Mouse (Mus musculus): Measurements from ENCODE around the gene Lpp.
"Not testable (repeated sequence)": the region's sequence is repeated elsewhere in the genome, so short reads cannot be mapped to it uniquely, and the experiment has no call there.

Lpp gene

DNA sequence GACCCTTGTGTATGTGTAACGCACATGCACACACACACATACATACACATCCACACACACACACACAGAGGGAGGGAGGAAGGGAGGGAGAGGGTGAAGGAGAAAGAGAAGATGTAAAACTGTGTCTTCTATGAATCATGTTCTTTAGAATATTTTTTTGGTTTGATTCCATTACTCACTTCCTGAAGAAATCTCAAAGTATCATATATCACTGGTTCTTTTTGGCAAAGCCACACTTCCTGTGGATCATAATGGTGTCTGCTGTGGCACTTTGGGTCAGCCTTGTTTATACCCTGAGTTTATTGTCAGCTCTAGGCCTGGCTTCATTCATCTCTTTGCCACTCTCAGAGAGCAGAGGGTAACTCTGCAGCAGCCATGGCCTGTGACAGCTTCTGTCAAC is 584.5 kb downstream of the Lpp start:
- no peak for DNase-seq (ENCODE audit: low read depth, low spot score)

DNA sequence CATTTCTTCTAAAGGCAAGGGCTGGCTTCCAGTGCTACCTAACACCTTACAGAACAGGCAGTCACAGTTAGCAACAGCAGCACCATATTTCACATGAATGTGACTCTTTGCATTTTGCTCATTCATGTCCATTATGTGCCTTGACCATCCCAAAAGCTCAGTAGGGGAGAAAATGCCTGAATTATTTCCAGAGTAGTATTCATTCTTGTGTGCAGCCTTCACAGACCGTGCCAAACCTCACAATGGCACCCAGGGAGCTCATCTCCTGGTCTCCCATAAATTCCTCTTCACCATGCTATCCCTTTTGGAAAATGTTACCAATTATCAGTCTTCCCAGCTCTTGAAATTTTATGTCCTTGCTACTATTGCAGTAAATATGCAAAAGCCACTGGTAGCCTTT is 584.9 kb downstream of the Lpp start:
- DNase-seq (ENCODE audit: low read depth, low spot score), result no peak

DNA sequence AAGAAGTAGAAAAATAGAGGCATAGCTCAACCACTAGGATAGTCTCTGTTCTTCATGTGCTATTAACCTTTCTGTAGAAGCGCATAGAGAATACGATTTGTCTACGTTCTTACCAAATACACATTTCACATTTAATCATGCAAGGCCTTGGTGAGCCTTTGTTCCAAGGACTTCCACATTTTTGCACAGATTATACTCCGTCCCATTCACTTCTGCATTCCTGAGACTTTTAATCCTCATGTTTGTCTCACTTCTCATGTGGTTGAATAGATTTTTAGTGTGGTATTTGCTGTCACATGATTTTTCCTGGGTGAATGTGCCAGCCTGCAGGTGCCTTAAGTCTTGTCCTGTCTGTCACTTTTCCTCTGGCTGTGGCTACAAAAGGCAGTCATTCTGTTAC is 586.1 kb downstream of the Lpp start:
- DNase-seq (ENCODE audit: low read depth, low spot score), result no peak

DNA sequence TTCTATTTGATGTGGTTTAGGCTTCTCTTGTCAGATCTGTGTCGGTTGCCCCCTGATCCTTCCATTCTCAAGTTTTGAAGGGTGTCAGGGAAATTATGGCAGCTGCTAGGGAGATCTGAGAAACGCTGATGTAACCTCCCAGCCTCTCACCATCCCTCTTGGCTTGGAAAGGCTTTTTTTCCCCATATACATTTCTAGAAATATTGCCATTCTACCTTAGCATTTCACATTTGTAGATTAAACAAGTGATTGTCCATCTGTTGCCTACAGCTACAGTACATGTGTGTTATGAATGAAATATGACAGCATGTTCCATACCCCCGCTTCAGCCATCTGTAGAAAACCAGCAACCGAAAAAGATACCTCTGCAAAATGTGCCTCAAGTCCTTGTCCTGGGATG is 589.5 kb downstream of the Lpp start:
- DNase-seq (ENCODE audit: low read depth, low spot score), result no peak

DNA sequence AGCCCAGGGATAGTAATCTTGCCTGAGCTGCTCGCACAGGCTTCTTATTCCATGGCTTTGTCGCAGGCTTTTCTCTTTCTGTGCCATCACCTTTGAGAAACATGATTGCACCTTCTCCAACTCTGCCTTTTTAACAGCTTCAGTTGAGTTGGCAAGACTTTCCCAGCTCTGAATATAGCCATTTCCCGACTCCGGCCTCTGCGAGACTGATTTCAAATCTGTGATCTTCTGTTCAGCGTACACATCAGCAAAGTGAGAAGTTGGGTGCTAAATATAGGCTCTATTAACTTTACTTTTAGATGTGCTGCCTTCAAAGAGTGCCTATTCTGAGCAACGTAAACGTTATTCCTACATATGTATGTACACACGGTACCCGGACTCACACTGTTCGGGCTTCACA is 597.0 kb downstream of the Lpp start:
- DNase-seq (ENCODE audit: low read depth, low spot score), result no peak

DNA sequence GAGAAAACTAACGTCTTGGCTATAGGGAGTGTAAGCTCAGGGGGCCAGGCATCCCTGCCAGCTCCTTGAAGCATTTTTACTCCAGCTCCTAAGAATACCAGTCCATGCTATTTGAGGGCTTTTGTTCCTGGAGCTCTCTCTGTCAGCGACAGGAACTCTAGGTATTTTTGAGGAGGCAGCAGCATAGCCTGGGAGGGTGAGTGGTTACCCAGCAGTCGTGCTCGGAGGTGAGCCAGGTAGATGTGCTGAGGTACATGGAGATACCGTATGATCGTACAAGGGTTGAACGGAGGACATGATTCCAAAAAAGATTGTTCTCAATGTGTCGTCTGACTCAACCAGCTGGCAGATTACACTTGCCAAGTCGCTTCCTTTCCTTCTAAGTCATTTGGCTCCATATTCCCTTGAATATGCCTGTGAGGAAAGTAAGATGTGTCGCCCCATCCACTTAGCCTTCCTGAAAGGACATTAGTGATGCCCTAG is 597.8 kb downstream of the Lpp start:
- no peak for DNase-seq (ENCODE audit: low read depth, low spot score)

DNA sequence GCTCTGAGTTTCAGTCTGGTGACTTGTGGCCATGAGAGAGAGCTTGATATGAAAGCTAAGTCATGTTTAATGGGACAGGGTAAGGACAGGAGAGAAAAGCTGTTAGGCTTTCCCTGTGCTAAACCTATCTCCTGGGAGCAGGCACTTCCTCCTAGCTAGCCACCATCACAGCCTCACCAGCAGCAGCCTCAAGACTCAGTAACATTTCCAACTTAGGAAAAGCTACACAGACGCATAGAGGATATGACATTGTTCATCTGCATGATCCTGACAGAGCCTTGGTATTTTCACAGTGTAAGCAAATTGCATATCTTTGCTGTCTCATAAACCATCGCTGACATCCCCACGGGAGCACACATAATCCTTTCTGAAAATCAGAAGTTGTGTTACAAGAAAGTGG is 598.7 kb downstream of the Lpp start:
- no peak for DNase-seq (ENCODE audit: low read depth, low spot score)

DNA sequence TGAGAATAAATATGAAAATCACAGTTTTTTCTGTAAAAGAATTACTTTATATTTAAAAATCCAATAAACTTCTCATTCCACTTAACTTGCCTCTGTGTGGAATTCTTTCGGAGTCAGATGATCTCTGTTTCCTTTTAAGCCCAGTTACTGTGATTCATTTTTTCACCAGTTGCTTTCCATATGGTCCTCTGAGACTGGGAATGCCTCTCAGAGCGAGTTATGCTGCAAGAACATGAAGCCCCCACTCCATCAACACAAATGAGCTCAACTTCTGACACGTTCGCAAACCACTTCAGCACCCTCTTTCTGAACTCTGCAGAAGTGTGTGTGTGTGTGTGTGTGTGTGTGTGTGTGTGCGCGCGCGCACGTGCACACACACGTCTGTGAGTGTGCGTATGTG is 599.2 kb downstream of the Lpp start:
- no peak for DNase-seq (ENCODE audit: low read depth, low spot score)

DNA sequence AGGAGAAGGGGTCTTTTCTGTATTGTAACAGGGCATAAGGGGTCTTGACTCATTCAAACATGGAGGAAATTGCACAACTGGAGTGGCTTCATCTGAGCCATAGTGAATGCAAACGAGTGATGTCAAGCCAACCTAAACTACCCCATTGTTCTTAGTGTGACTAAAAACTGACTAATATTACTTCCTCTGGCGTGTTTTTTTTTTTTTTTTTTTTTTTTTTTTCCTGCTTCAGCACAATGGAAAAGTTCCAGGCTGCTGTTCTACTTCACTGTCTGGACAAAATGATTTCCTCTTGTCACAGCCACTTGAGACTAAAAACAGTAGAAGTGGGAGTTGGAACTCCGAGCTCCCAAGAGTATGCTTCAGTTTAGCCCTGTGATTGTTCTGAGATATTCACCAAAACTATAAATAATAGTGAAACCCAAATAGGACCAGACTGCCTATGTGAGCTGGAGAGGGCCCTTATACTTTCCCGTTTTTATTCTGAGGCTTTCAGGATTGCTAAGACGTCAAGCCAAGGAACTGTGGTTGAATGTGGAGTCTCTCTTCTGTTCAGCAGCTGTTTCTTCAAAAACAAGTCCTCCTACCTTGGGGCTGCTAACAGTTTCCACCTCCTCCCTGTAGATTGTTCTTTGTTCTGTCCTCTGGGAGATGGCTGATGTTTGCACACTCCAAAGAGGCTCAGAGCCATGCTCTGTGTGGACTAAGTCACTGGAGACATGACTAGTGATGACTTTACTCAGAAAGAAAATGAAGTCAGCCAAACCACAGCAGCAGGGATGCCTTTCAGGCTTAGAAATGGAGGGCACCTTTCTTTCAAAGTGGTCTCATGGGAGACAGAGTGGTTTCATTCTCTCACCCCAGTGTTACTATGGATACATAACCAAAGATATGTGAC is 617.9 kb downstream of the Lpp start:
- DNase-seq (ENCODE audit: low read depth, low spot score), result no peak

DNA sequence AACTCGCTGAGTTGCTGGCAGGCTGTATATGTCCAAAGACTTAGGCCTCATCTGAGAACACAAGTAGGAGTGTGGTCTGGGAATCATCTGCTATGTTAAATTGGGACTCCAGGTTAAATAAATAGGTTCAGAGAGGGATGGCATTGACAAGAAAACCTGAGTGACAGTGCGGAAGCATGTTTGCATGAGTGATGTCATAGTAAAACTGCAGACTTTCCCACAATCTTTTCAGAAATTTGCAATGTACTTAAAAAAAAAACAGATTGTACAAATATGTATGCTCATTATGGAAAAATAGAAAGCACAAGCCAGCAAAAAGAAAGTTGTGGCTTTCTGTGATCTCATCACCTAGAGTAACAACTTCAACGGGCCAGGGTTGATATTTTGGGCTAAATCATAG is 619.6 kb downstream of the Lpp start:
- no peak for DNase-seq (ENCODE audit: low read depth, low spot score)

DNA sequence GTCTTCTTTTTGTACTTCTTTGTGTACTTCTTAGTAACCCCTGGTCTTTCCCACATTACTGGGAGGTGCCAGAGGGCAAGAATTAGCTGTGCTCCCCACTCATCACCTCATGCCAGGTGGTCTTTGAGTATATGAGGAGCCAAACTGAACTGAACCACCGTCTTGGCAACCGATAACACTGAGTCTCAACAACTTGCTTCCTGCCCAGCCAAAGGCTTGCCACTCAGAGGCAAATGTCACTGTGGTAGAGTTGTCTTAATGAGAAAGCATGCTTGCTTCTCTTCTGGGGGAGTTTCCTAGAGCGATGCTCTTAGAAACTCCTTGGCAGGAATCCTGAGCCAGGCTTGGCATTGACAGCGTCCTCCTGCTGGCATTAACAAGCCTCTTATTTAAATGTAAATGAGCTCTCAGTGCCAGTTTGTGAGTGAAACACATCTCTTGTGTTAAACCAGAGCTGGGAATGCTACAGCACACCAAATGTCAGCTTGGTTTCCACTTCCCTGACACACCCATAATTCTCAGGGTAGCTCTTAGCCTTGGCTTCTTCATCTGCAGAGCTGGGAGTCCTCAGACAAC is 623.0 kb downstream of the Lpp start:
- DNase-seq (ENCODE audit: low read depth, low spot score), result no peak

DNA sequence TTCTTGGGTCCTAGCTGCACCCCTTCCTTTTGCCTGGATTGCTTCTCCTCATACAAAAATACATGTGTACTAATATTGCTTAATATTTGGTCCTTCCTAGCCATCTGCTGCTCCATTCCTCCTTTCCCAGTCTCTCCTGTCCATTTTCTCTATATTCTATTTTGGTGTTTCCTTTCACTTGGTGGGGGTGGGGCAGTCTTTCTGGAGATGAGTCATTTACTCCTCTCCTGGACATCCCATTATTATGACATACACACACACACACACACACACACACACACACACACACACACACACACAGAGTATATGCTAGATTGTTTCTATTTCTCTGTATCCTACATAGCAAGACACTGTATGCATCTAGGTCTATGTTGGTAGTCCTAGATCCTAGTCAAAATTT is 623.7 kb downstream of the Lpp start:
- DNase-seq (ENCODE audit: low read depth, low spot score), result no peak

DNA sequence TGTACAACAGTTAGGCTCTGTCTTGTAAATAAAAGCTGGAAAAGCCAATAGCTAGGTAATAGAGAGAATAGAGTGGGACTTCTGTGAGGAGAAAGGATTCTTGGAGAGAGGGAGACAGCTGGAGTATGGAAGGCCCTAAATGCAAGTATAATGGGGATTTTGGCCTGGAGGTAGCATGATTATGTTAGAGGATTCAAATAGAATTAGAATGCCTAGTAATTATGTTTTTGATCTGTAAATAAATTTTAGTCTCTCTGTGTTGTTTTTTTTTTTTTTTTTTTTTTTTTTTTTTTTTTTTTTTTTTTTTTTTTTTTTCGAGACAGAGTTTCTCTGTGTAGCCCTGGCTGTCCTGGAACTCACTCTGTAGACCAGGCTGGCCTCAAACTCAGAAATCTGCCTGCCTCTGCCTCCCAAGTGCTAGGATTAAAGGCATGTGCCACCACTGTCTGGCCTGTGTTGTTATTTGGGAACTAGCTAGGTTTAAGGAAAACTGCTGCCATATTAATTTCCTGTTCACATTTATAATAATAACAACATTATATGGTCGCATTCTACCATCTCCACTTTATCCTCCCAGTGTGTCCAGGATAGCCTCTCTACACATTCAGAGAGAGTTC is 628.5 kb downstream of the Lpp start:
- DNase-seq (ENCODE audit: low read depth, low spot score), result not testable (repeated sequence)

DNA sequence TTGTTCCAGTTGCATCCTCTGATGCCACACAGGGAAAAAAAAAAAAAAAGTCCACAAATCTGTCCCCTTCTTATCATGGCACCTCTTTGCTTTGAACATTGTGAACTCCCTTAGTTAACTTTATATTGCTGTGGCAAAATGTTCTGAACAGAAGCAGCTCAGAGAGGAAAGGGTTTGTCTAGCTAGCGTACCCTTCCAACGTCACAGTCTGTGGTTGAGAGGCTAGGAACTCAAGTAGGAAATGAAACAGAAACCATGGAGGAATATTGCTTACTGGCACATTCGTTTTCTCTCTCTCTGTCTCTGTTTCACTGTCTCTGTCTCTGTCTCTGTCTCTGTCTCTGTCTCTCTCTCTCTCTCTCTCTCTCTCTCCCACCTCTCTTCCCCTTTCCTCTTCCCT is 631.3 kb downstream of the Lpp start:
- DNase-seq (ENCODE audit: low read depth, low spot score), result no peak

DNA sequence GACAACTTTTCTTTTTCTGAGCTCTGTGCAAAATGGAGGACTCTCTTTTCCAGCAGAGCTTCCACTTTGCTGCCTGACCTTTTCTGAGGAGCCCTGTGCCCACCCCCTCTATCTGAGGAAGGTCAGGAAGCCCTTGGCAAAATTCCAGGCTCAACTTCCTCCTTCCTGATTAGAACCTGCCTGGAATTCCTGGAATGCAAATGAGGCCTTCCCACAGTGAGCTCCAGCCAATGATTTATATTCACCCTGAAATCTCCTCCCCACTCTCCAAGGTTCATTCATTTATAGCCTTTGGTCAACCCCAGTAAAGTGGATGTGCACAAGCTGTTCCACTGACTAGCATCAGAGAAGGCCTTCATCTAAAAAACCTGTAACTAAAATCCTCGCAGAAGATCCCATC is 632.9 kb downstream of the Lpp start:
- DNase-seq (ENCODE audit: low read depth, low spot score), result no peak

DNA sequence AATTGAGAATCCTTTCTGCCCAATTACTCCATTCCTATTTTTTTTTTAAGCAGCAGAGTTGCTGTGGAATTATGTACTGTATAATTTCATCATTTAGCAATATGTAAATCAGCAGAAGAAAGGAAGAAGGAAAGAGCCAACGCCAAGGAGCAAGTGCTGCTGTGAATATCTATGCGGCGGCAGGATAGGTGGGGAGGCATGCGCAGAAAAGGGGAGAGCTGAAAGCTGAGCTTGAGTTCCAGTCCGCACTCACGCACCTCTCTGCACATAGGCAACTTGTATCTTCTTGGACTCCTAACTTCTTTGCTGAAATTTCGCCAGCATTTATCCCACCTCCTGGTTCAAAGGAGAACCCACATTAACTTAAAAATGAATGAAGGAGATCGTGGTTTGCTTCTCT is 636.2 kb downstream of the Lpp start:
- no peak for DNase-seq (ENCODE audit: low read depth, low spot score)

DNA sequence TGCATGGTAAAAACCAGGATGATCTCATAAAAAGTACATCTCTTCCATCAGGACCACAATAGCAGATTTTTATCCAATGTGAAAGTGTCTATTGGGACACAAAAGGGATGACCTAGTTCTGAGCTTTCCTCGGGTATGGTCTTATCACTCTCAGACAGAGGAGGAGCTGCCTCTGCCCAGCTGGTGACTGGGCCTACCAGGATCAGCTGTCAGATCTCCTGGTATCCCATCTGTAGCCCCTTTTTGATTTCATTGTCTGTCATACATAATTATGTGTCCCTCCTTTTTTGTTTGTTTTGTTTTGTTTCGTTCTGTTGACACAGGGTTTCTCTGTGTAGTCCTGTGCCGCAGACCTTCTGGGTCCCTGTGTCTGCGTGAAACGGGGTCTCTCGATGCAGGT is 644.1 kb downstream of the Lpp start:
- DNase-seq (ENCODE audit: low read depth, low spot score), result no peak

DNA sequence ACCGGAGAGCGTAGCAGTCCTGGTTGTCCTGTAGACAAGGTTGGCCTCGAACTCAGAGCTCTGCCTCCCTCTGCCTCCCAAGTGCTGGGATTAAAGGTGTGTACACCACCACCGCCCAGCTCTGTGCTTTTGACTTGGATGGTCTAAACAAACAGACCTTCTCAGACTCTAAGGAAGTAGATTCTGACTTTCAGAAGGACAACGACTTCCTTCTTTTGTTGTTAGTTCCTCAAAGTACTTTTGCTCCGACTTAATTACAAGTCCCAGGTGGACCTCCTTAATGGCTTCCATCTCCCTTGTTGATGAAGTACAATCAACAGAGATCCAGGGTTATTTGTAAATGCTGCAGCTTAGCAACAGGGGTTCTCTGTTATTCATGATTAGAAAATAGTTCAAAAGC is 645.2 kb downstream of the Lpp start:
- peak; percentile 49 for DNase-seq (ENCODE audit: low read depth, low spot score)

DNA sequence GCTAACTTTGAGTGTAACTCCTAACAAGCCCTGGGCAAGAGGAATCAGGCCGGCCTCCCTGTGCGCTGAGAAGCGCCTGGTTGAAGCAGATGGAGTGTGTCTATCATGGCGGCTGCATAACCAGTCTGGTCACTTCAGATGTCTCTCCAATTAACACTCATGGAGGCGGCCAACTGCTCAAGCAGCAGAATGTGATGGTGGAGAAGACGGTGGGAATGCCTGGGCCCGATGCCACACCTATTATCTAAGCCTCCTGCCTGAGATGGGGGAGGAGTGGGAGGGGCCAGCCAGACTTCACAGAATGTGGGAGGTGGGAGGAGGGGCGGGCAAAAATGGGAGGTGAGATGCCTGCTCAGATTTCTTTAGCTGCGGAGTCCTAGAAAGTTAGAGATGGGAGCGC is 646.6 kb downstream of the Lpp start:
- DNase-seq (ENCODE audit: low read depth, low spot score), result no peak

DNA sequence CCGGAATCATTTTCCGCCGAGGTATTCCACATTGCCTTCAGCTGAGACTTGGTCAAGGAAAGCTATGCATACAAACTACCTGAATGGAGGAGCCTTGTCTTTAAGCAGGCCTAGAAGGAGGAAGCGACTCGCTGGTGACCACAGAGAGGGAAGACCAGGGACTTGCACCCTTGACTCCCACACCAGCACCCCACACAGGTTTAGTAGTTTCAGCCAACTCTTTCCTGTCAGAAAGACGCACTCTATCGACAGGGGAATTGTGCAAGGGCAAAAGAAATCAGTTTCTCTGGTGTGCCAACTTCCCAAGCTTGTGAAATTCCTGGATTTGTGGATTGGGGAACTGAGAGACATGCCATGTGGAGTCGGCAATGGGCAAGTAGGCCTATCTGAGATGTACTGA is 647.9 kb downstream of the Lpp start:
- DNase-seq (ENCODE audit: low read depth, low spot score), result no peak

DNA sequence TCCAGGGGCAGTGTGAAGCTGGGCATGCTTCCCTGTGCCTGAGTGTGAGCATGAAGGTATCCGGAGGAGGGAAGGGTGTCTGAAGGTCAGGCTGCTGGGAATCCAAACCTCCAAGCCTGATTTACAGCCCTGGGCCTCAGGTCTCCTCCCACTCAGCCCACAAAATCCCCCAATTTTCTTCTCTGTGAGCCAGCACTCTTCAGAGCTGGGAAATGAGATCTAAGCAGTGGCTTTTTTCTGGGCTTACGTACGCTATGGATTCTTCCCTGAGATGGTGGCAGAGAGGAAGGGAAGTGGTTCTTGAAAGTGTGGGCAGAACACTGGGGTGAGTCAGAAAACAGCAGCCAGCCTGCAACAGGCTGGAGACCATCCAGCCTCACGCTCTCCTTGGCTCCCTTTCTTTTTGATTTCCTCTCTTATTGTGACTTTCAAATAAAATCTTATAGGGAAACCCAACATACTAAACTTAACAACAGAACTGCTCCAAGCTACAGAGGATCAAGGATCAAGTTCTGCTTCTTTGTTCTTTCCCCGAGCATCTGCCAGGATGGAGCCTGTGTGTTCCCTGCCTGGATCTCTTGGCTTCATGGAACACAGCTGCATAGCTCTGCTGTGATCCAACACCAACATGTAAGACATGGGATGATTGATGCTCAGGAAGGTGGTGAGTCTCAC is 648.7 kb downstream of the Lpp start:
- DNase-seq (ENCODE audit: low read depth, low spot score), result no peak
